Mouse (Mus musculus): ENCODE results near the gene Olfr1223. TPM values are rescaled to one million over a fixed set of nuclear protein-coding genes. Genes with fewer than 3 reads are reported as not detected.
"Not testable (repeated sequence)": the region's sequence is repeated elsewhere in the genome, so short reads cannot be mapped to it uniquely, and the experiment has no call there.

Gene Olfr1223
- not detected in 2 replicates for polyA plus RNA-seq (2012; rRNA removed)
- not detected in 2 replicates for polyA plus RNA-seq (2014; fragmentation: Nextera tagmentation; extraction: Ambion mirVana)

DNA sequence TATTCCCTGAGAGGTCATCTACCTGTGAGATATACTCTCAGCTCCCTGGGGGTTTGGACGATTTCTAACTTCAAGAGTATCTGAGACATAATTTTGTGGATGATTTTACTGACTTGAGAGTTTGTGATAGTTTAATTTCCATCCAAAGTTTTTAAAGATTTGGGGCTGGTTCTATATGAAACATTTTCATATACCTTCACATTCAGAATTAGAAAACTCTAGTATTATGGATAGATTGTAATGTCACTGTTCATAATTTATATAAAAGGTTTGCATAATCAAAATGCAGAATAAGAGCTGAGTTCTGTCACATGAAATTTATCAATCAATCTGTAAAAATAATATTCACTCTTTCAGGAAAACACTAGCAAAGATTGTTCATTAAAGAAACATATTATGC lies at the start of gene Olfr1223:
Olfr1223 (minus strand) TSS at position 101 of the 400 bp plus-strand sequence.
- TF ChIP-seq CTCF (IDR thresholded peaks at IDR 0.05; ENCODE audit: low read depth): no peak
- no peak for TF ChIP-seq EP300 (IDR thresholded peaks at IDR 0.05; ENCODE audit: low read depth)
- H3K27me3 ChIP-seq (ENCODE audit: control insufficient read depth, insufficient read depth, low read length): no peaks in the 10 kb centered on the region
- no peak within 1 kb of the TSS for H3K4me3 ChIP-seq (ENCODE audit: insufficient read depth in 1 of 2, low read depth in 2 of 2, low read length in 2 of 2)
- H3K4me2 ChIP-seq (ENCODE audit: low read depth): no peak within 1 kb of the TSS
- no peak for DNase-seq (ENCODE audit: low read depth in 3 of 3, low spot score in 3 of 3)
- no peak within 1 kb of the TSS for H3K9ac ChIP-seq (replicated peaks)
- no peaks in the 10 kb centered on the region for H3K36me3 ChIP-seq (replicated peaks; ENCODE audit: control insufficient read depth, insufficient read depth, low read depth)
- no peaks in the 10 kb centered on the region for H3K9me3 ChIP-seq (ENCODE audit: control insufficient read depth, low read length)
- ATAC-seq (ENCODE audit: insufficient read depth): no peak
- 47% methylated on average over 1 of the region's 1 CpGs for WGBS (ENCODE audit: insufficient replicate concordance)
- no peaks in the 10 kb centered on the region for H3K4me1 ChIP-seq (replicated peaks; ENCODE audit: control insufficient read depth in 2 of 2, insufficient read depth in 2 of 2, low read length in 1 of 2)
- no peak within 1 kb of the TSS for H3K27ac ChIP-seq

- Histone ChIP-seq H3K36me3 (replicated peaks; ENCODE audit: control insufficient read depth, insufficient read depth, low read depth) (no peaks in the 10 kb centered on the region), H3K27ac (no peak within 1 kb of the TSS), H3K9me3 (ENCODE audit: control insufficient read depth, low read length) (no peaks in the 10 kb centered on the region), H3K9ac (replicated peaks) (no peak within 1 kb of the TSS), H3K27me3 (ENCODE audit: control insufficient read depth, insufficient read depth, low read length) (no peaks in the 10 kb centered on the region), H3K4me3 (ENCODE audit: insufficient read depth in 1 of 2, low read depth in 2 of 2, low read length in 2 of 2) (no peak within 1 kb of the TSS), H3K4me2 (ENCODE audit: low read depth) (no peak within 1 kb of the TSS), H3K4me1 (replicated peaks; ENCODE audit: control insufficient read depth in 2 of 2, insufficient read depth in 2 of 2, low read length in 1 of 2) (no peaks in the 10 kb centered on the region)
- WGBS (ENCODE audit: insufficient replicate concordance): 35% methylated on average over 2 of the region's 2 CpGs
- ATAC-seq (ENCODE audit: insufficient read depth) (no peak), DNase-seq (ENCODE audit: low read depth in 3 of 3, low spot score in 3 of 3) (no peak)
- no peak for TF ChIP-seq EP300 (IDR thresholded peaks at IDR 0.05; ENCODE audit: low read depth)
- TF ChIP-seq CTCF (IDR thresholded peaks at IDR 0.05; ENCODE audit: low read depth): no peak
Observed at GRCm38 (mm10) chr2:89199948-89200347, 48.6 kb upstream of the Olfr1223 start, which contains the start of gene Olfr1226. TSS of gene Olfr1226 (minus strand) at chr2:89200048.

DNA sequence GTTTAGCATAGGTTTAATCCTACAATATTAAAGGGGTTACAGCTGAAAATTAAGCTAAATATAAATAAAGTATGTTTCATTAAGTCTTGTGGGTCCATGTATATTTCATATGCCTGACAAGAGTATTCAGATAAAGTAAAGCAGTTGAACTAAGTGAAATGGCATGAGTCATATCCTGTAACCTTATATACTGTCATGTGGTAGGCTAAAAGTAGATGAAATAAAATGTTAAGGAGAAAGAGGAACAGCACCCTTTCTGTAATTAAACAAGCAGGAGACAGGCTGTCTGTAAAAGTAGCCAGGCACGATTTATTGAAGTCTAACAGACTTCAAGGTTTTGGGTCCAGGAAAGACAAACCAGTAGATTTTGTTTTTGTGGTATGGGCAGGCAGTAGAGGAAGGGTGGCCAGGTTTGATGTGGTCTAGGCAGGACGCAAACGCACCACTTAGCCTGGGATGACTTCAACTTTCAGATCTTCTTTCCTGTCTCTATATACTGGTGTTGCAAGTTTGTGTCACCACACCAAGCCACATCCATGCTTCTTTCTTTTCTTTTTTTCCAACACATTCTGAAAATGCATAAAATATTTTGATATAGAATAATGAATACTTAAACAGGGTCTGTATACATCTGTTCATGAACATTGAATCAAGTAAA lies 45.1 kb upstream of the Olfr1223 start:
- no peak overlapping the region for H3K27ac ChIP-seq
- 12% methylated on average over 3 of the region's 3 CpGs for WGBS (ENCODE audit: insufficient replicate concordance)
- no peak overlapping the region for H3K9ac ChIP-seq (replicated peaks)

GRCm38 (mm10) chr2:89174569-89174968 lies 23.2 kb upstream of the Olfr1223 start, which contains the start of gene Olfr1225:
TSS of gene Olfr1225 (minus strand) at chr2:89174669.
- DNase-seq (ENCODE audit: low read depth in 3 of 3, low spot score in 3 of 3) (no peak), ATAC-seq (ENCODE audit: insufficient read depth) (no peak)
- H3K9me3 ChIP-seq (ENCODE audit: control insufficient read depth, low read length): no peaks in the 10 kb centered on the region
- H3K9ac ChIP-seq (replicated peaks): no peak within 1 kb of the TSS
- TF ChIP-seq CTCF (IDR thresholded peaks at IDR 0.05; ENCODE audit: low read depth) (no peak), EP300 (IDR thresholded peaks at IDR 0.05; ENCODE audit: low read depth) (no peak)
- no peaks in the 10 kb centered on the region for H3K36me3 ChIP-seq (replicated peaks; ENCODE audit: control insufficient read depth, insufficient read depth, low read depth)
- H3K4me3 ChIP-seq (ENCODE audit: insufficient read depth in 1 of 2, low read depth in 2 of 2, low read length in 2 of 2): no peak within 1 kb of the TSS
- H3K4me1 ChIP-seq (replicated peaks; ENCODE audit: control insufficient read depth in 2 of 2, insufficient read depth in 2 of 2, low read length in 1 of 2): no peaks in the 10 kb centered on the region
- WGBS (ENCODE audit: insufficient replicate concordance): 71% methylated on average over 1 of the region's 1 CpGs
- no peaks in the 10 kb centered on the region for H3K27me3 ChIP-seq (ENCODE audit: control insufficient read depth, insufficient read depth, low read length)
- no peak within 1 kb of the TSS for H3K4me2 ChIP-seq (ENCODE audit: low read depth)
- H3K27ac ChIP-seq: no peak within 1 kb of the TSS

More for the DNA sequence above, 45.1 kb upstream of the Olfr1223 start:
- H3K4me2 ChIP-seq (ENCODE audit: low read depth): no peak overlapping the region
- no peaks in the 10 kb centered on the region for H3K36me3 ChIP-seq (replicated peaks; ENCODE audit: control insufficient read depth, insufficient read depth, low read depth)
- no peaks in the 10 kb centered on the region for H3K9me3 ChIP-seq (ENCODE audit: control insufficient read depth, low read length)
- no peaks in the 10 kb centered on the region for H3K27me3 ChIP-seq (ENCODE audit: control insufficient read depth, insufficient read depth, low read length)
- H3K4me3 ChIP-seq (ENCODE audit: insufficient read depth in 1 of 2, low read depth in 2 of 2, low read length in 2 of 2): no peak overlapping the region
- no peak for ATAC-seq (ENCODE audit: insufficient read depth)
- no peaks in the 10 kb centered on the region for H3K4me1 ChIP-seq (replicated peaks; ENCODE audit: control insufficient read depth in 2 of 2, insufficient read depth in 2 of 2, low read length in 1 of 2)
- TF ChIP-seq EP300 (IDR thresholded peaks at IDR 0.05; ENCODE audit: low read depth) (no peak), CTCF (IDR thresholded peaks at IDR 0.05; ENCODE audit: low read depth) (no peak)
- DNase-seq (ENCODE audit: low read depth in 3 of 3, low spot score in 3 of 3): no peak

DNA sequence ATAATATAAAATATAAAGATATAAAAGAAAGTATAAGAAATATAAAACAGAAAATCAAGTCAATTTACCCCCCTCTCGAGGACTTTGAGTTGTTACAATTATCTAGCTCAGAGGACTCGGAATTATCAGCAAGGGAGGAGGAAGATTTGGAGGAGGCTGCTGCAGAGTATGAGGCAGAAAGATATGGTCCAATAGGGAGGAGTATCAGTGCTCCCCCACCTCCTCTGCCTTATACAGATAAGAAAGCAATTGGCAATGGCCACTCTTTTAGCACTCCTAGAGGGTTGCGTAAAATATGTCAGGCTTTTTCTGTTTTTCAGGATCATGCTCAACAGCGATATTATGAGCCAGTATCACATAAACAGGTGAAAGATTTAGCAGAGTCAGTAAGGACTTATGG lies 13.4 kb upstream of the Olfr1223 start:
- DNase-seq (ENCODE audit: low read depth in 3 of 3, low spot score in 3 of 3); H3K4me1 ChIP-seq (replicated peaks; ENCODE audit: control insufficient read depth in 2 of 2, insufficient read depth in 2 of 2, low read length in 1 of 2); H3K4me2 ChIP-seq (ENCODE audit: low read depth); H3K27ac ChIP-seq; H3K9ac ChIP-seq (replicated peaks); H3K4me3 ChIP-seq (ENCODE audit: insufficient read depth in 1 of 2, low read depth in 2 of 2, low read length in 2 of 2); ATAC-seq (ENCODE audit: insufficient read depth); H3K9me3 ChIP-seq (ENCODE audit: control insufficient read depth, low read length); H3K36me3 ChIP-seq (replicated peaks; ENCODE audit: control insufficient read depth, insufficient read depth, low read depth); H3K27me3 ChIP-seq (ENCODE audit: control insufficient read depth, insufficient read depth, low read length): not testable (repeated sequence)
- 56% methylated on average over 4 of the region's 4 CpGs for WGBS (ENCODE audit: insufficient replicate concordance)

DNA sequence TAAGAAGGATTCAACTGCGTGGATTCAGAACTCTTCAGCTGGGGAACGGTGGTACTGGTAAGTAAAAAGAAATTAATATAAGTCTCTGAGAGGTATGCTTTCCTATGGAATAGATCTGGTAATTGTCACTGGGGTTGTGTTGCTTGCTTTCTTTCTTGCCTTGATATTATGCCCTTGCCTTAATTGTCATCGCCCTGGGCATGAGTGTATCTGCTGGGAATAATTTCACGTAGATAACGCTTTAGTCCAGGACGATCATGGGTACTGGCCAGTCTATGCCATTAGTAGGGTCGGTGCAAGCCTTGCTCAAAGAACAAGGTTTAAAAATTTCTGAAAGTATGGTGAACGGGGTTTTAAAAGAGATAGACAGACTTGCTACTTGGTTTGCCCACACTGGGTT lies 12.6 kb upstream of the Olfr1223 start, which contains the start of gene Olfr1224-ps1:
Olfr1224-ps1 (minus strand) TSS at position 101 of the 400 bp plus-strand sequence.
- H3K36me3 ChIP-seq (replicated peaks; ENCODE audit: control insufficient read depth, insufficient read depth, low read depth); H3K9me3 ChIP-seq (ENCODE audit: control insufficient read depth, low read length); H3K27me3 ChIP-seq (ENCODE audit: control insufficient read depth, insufficient read depth, low read length); H3K4me3 ChIP-seq (ENCODE audit: insufficient read depth in 1 of 2, low read depth in 2 of 2, low read length in 2 of 2); H3K27ac ChIP-seq; H3K4me1 ChIP-seq (replicated peaks; ENCODE audit: control insufficient read depth in 2 of 2, insufficient read depth in 2 of 2, low read length in 1 of 2); ATAC-seq (ENCODE audit: insufficient read depth); H3K9ac ChIP-seq (replicated peaks); DNase-seq (ENCODE audit: low read depth in 3 of 3, low spot score in 3 of 3); H3K4me2 ChIP-seq (ENCODE audit: low read depth): not testable (repeated sequence)
- 80% methylated on average over 8 of the region's 8 CpGs for WGBS (ENCODE audit: insufficient replicate concordance)

Data from liver, embryonic 14.5 days (tissue).